Mouse (Mus musculus) C3H10T1/2 (cell line): Measurements from ENCODE around the gene Btbd35f26. TPM values are rescaled to one million over a fixed set of nuclear protein-coding genes. Genes with fewer than 3 reads are reported as not detected.

Experiments used
- polyA plus RNA-seq, 2 experiments: library from polyadenylated mRNA; unstranded; fragments of >200 nt; fragmentation: generic; extraction: Trizol; gene quantifications; one replicate each; pipeline ENCODE4 v1.2.1; 2012; ENCODE audit warnings: missing spikeins in 2 of 2

Gene Btbd35f26
- polyA plus RNA-seq, result not detected

GRCm38 (mm10) chrX:31336154-31336553 lies at the start of gene Btbd35f26:
TSS of gene Btbd35f26 (plus strand) at chrX:31336454.

GRCm38 (mm10) chrX:31383818-31384217 lies 47.6 kb downstream of the Btbd35f26 start, which contains the start of gene Btbd35f19:
TSS of gene Btbd35f19 (minus strand) at chrX:31383918.

Other genes starting within 250 kb of the Btbd35f26 start
- gene Btbd35f29, start 218.8 kb upstream of the Btbd35f26 start, polyA plus RNA-seq, result not detected
- not detected for gene Spin2f, start 82.6 kb upstream of the Btbd35f26 start, polyA plus RNA-seq
- gene Btbd35f19, start 47.5 kb downstream of the Btbd35f26 start, polyA plus RNA-seq, result not detected
- gene Gm21883, start 237.8 kb downstream of the Btbd35f26 start, polyA plus RNA-seq, result not detected